Mouse (Mus musculus) monocyte, adult 2 months (primary cell): ENCODE results near the gene Pygo2.

ENCODE experiments used
- DNase-seq, 2 experiments: peaks; one replicate each; pipeline ENCODE4 v3.0.0; 2022; ENCODE audit warnings: low spot score in 2 of 2, low read depth in 1 of 2

Pygo2 gene

GRCm38 (mm10) chr3:89455786-89456285, 25.8 kb downstream of the Pygo2 start:
- no peak for DNase-seq

GRCm38 (mm10) chr3:89456726-89457665, 27.0 kb downstream of the Pygo2 start:
- peak; percentile 43 to 61 for DNase-seq

- no peak for DNase-seq
Measured at GRCm38 (mm10) chr3:89458372-89458964, 28.5 kb downstream of the Pygo2 start.

GRCm38 (mm10) chr3:89458965-89459807, 29.2 kb downstream of the Pygo2 start:
- DNase-seq = peak; percentile 75 to 87

GRCm38 (mm10) chr3:89468268-89468667, 38.3 kb downstream of the Pygo2 start:
- no peak for DNase-seq

GRCm38 (mm10) chr3:89472280-89472679, 42.3 kb downstream of the Pygo2 start:
- no peak for DNase-seq

- no peak for DNase-seq
Measured at GRCm38 (mm10) chr3:89473838-89474237, 43.8 kb downstream of the Pygo2 start.

- DNase-seq = no peak
Measured at GRCm38 (mm10) chr3:89479055-89479454, 49.0 kb downstream of the Pygo2 start.

GRCm38 (mm10) chr3:89481488-89481887, 51.5 kb downstream of the Pygo2 start:
- peak in 1 of 2 experiments; percentile 41 for DNase-seq

GRCm38 (mm10) chr3:89482249-89482648, 52.2 kb downstream of the Pygo2 start:
- no peak for DNase-seq
